In the genomic region with DNA sequence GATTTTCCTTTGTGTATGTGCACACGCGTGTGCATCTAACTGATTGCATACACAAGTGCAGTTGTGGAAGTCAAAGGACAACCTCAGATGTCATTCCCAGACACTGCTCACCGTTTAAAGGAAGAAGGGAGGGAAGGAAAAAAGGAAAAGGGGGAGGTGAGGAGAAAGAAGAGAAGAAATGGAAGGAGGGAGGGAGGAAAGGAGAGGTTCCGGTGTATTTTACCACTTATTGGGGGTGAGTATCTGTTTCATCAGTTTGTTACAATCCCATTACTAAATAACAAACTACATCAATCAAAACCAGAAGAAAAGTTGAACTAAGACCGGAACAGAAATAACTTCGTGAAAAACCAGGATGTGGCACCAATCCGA, we compare ENCODE assay signal across 7 mouse cellular contexts. TPM values are rescaled to one million over a fixed set of nuclear protein-coding genes. Genes with fewer than 3 reads are reported as not detected.
DNase-seq lines count a peak whose midpoint lies in the region; ATAC-seq and TF ChIP-seq lines count a peak whose summit lies in the region.

No protein-coding gene starts in this region.

- DNase-seq in liver, adult 2 months (ENCODE audit: extremely low read depth, low read depth, low spot score) = no peak
- DNase-seq in liver = no peak
- DNase-seq in limb, embryonic 10.5 days (ENCODE audit: low spot score) = no peak
- DNase-seq in layer of hippocampus, adult 11-12 months (ENCODE audit: low spot score) = no peak
- DNase-seq in right cerebral cortex, adult 18-20 months = no peak

- H3K79me2 ChIP-seq in liver, adult 2 months (ENCODE audit: control insufficient read depth, insufficient read depth, low read length) = no peaks in the 10 kb centered on the region

- peak overlapping the region; percentile 73 for H3K4me3 ChIP-seq in liver, adult 2 months (ENCODE audit: insufficient read depth, low read depth, low read length)
- no peak overlapping the region; the same call in 1 of the 2 replicates for H3K4me3 ChIP-seq in embryonic fibroblast, embryonic 13.5 days (ENCODE audit: insufficient read depth, low read length)
- peak overlapping the region; percentile 83 for H3K4me3 ChIP-seq in limb, embryonic 10.5 days
- H3K4me3 ChIP-seq in neural tube, embryonic 15.5 days (replicated peaks) = peak overlapping the region; percentile 87

- ATAC-seq in neural tube, embryonic 15.5 days (ENCODE audit: low FRiP score) = peak; percentile 30

- no peaks in the 10 kb centered on the region for H3K9me3 ChIP-seq in limb, embryonic 10.5 days (replicated peaks)
- no peaks in the 10 kb centered on the region for H3K9me3 ChIP-seq in neural tube, embryonic 15.5 days (replicated peaks)

- no peak overlapping the region for H3K27ac ChIP-seq in liver, adult 2 months (replicated peaks; ENCODE audit: insufficient read depth, low read depth, low read length)
- peak overlapping the region; percentile 49; the same call in 1 of the 2 replicates for H3K27ac ChIP-seq in embryonic fibroblast, embryonic 13.5 days (ENCODE audit: insufficient read depth, low read length)
- H3K27ac ChIP-seq in limb, embryonic 10.5 days = peak overlapping the region; percentile 94
- peak overlapping the region; percentile 94 for H3K27ac ChIP-seq in neural tube, embryonic 15.5 days (replicated peaks)

- no peak for TF ChIP-seq POLR2A in liver, adult 2 months (IDR thresholded peaks at IDR 0.05; ENCODE audit: extremely low read depth, insufficient read depth, low read length)
- TF ChIP-seq POLR2A in embryonic fibroblast, embryonic 13.5 days (IDR thresholded peaks at IDR 0.05; ENCODE audit: low read depth, low read length) = no peak

- no peaks in the 10 kb centered on the region for H3K27me3 ChIP-seq in liver, adult 2 months (ENCODE audit: control insufficient read depth, insufficient read depth, low read length)
- H3K27me3 ChIP-seq in limb, embryonic 10.5 days (ENCODE audit: low read depth, poor library complexity, severe bottlenecking) = no peaks in the 10 kb centered on the region
- H3K27me3 ChIP-seq in neural tube, embryonic 15.5 days (replicated peaks) = no peaks in the 10 kb centered on the region

- 54% methylated on average over 7 of the region's 7 CpGs for WGBS in liver, adult 2 months
- WGBS in limb, embryonic 10.5 days = 60% methylated on average over 7 of the region's 7 CpGs
- WGBS in neural tube, embryonic 15.5 days = 51% methylated on average over 7 of the region's 7 CpGs

- no peak overlapping the region for H3K9ac ChIP-seq in liver, adult 2 months (ENCODE audit: low read depth, low read length)
- peak overlapping the region; percentile 86 for H3K9ac ChIP-seq in neural tube, embryonic 15.5 days (replicated peaks)

- peaks cover 5% of the 10 kb centered on the region; the same call in 1 of the 2 replicates for H3K4me1 ChIP-seq in liver, adult 2 months (ENCODE audit: control insufficient read depth, insufficient read depth, low read length)
- peaks cover 13% of the 10 kb centered on the region for H3K4me1 ChIP-seq in embryonic fibroblast, embryonic 13.5 days (ENCODE audit: control insufficient read depth, insufficient read depth, low read length)
- peaks cover 18% of the 10 kb centered on the region for H3K4me1 ChIP-seq in limb, embryonic 10.5 days
- H3K4me1 ChIP-seq in neural tube, embryonic 15.5 days = peaks cover 19% of the 10 kb centered on the region

- H3K36me3 ChIP-seq in liver, adult 2 months (ENCODE audit: control insufficient read depth, insufficient read depth, low read length) = peaks cover 10% of the 10 kb centered on the region
- H3K36me3 ChIP-seq in limb, embryonic 10.5 days = peaks cover 30% of the 10 kb centered on the region
- H3K36me3 ChIP-seq in neural tube, embryonic 15.5 days = peaks cover 24% of the 10 kb centered on the region

- H3K4me2 ChIP-seq in neural tube, embryonic 15.5 days = peak overlapping the region; percentile 62

- TF ChIP-seq CTCF in liver, adult 2 months (IDR thresholded peaks at IDR 0.05; ENCODE audit: low read depth, low read length) = no peak
- TF ChIP-seq CTCF in embryonic fibroblast, embryonic 13.5 days (IDR thresholded peaks at IDR 0.05; ENCODE audit: borderline replicate concordance, insufficient read depth, low read length) = no peak

RNA-seq across cellular contexts. Expression of a gene that starts 0.3 kb away (rescaled TPM):
- 7.7 and 7.9 TPM in 2 replicates for total RNA-seq in liver, adult 2 months (2014; rRNA removed)
- polyA plus RNA-seq in liver, adult 2 months (2012; rRNA removed) = 6.0 and 6.8 TPM in 2 replicates
- polyA plus RNA-seq in embryonic fibroblast, embryonic 13.5 days (2011; ENCODE audit: insufficient read length, low read depth, missing spikeins) = 65.7 and 76.1 TPM in 2 replicates
- 46.9 and 53.9 TPM in 2 replicates for polyA plus RNA-seq in limb, embryonic 10.5 days (2016; fragmentation: Nextera tagmentation; extraction: Ambion mirVana)
- polyA plus RNA-seq in neural tube, embryonic 15.5 days (2015; fragmentation: Nextera tagmentation; extraction: Ambion mirVana) = 55.4 and 57.8 TPM in 2 replicates

RNA-seq across cellular contexts. Expression of a gene that starts 25.0 kb away (rescaled TPM):
- 210 and 237 TPM in 2 replicates for total RNA-seq in liver, adult 2 months (2014; rRNA removed)
- polyA plus RNA-seq in liver, adult 2 months (2012; rRNA removed) = 16.7 and 17.9 TPM in 2 replicates
- polyA plus RNA-seq in embryonic fibroblast, embryonic 13.5 days (2011; ENCODE audit: insufficient read length, low read depth, missing spikeins) = 496 and 517 TPM in 2 replicates
- polyA plus RNA-seq in limb, embryonic 10.5 days (2016; fragmentation: Nextera tagmentation; extraction: Ambion mirVana) = 380 and 462 TPM in 2 replicates
- polyA plus RNA-seq in neural tube, embryonic 15.5 days (2015; fragmentation: Nextera tagmentation; extraction: Ambion mirVana) = 294 and 309 TPM in 2 replicates

RNA-seq across cellular contexts. Expression of a gene that starts 31.3 kb away (rescaled TPM):
- total RNA-seq in liver, adult 2 months (2014; rRNA removed) = 2.6 and 3.0 TPM in 2 replicates
- polyA plus RNA-seq in liver, adult 2 months (2012; rRNA removed) = 0.52 and 0.94 TPM in 2 replicates
- polyA plus RNA-seq in embryonic fibroblast, embryonic 13.5 days (2011; ENCODE audit: insufficient read length, low read depth, missing spikeins) = not detected in 2 replicates
- not detected in 2 replicates for polyA plus RNA-seq in limb, embryonic 10.5 days (2016; fragmentation: Nextera tagmentation; extraction: Ambion mirVana)
- polyA plus RNA-seq in neural tube, embryonic 15.5 days (2015; fragmentation: Nextera tagmentation; extraction: Ambion mirVana) = 0.06 and 0.15 TPM in 2 replicates

RNA-seq across cellular contexts. Expression of a gene that starts 59.3 kb away (rescaled TPM):
- not detected in 2 replicates for total RNA-seq in liver, adult 2 months (2014; rRNA removed)
- polyA plus RNA-seq in liver, adult 2 months (2012; rRNA removed) = not detected in 2 replicates
- not detected in 2 replicates for polyA plus RNA-seq in embryonic fibroblast, embryonic 13.5 days (2011; ENCODE audit: insufficient read length, low read depth, missing spikeins)
- not detected in 2 replicates for polyA plus RNA-seq in limb, embryonic 10.5 days (2016; fragmentation: Nextera tagmentation; extraction: Ambion mirVana)
- not detected in 2 replicates for polyA plus RNA-seq in neural tube, embryonic 15.5 days (2015; fragmentation: Nextera tagmentation; extraction: Ambion mirVana)

Comparison
In these comparisons a context has a peak if more than half of its experiments do, and no peak if none do; other contexts are left out.
1. RNA of a gene that starts 25.0 kb away (polyA plus RNA-seq): 496 to 517 TPM in embryonic fibroblast, embryonic 13.5 days, 380 to 462 TPM in limb, embryonic 10.5 days and 294 to 309 TPM in neural tube, embryonic 15.5 days; 16.7 to 17.9 TPM in liver, adult 2 months; every median in the first group is over 10 times any median in the second.